ENCODE assay signal across 8 mouse cellular contexts in genomic region chr5:88399849-88400248, GRCm38 (mm10). TPM values are rescaled to one million over a fixed set of nuclear protein-coding genes. Genes with fewer than 3 reads are reported as not detected.
DNase-seq lines count a peak whose midpoint lies in the region.

No protein-coding gene starts in this region.

- DNase-seq in CD4-positive helper T cell, adult 2 months (ENCODE audit: low read depth, low spot score) = peak; percentile 4
- peak; percentile 68 for DNase-seq in ZHBTc4 (ENCODE audit: low read depth, low spot score)
- DNase-seq in cerebellum, postnatal 25 days = peak; percentile 85 to 92
- peak; percentile 14 to 15 for DNase-seq in gastrocnemius, adult 8-10 months (ENCODE audit: low spot score in 2 of 2)
- peak; percentile 87 to 88 for DNase-seq in kidney, postnatal 4 days
- DNase-seq in lung, adult 18-20 months = peak; percentile 33 to 38
- peak; percentile 43 for DNase-seq in retina, postnatal 7 days (ENCODE audit: low read depth, low spot score)
- peak; percentile 73 for DNase-seq in urinary bladder, postnatal 25 days (ENCODE audit: low spot score)

RNA-seq across cellular contexts. Expression of gene Amtn, which starts 23.9 kb away (rescaled TPM):
- total RNA-seq in gastrocnemius, adult 8-10 months (2022) = not detected

RNA-seq across cellular contexts. Expression of gene Ambn, which starts 55.9 kb away (rescaled TPM):
- total RNA-seq in gastrocnemius, adult 8-10 months (2022) = not detected

Comparison
In these comparisons a context has a peak if more than half of its experiments do, and no peak if none do; other contexts are left out.
1. Peak in every context shown above with its lines: DNase-seq.
2. DNase-seq: peak in every context shown above with its lines; median percentile 88 in cerebellum, postnatal 25 days; 88 in kidney, postnatal 4 days; 73 in urinary bladder, postnatal 25 days; 68 in ZHBTc4; 43 in retina, postnatal 7 days; 36 in lung, adult 18-20 months; 14 in gastrocnemius, adult 8-10 months; 4 in CD4-positive helper T cell, adult 2 months.